Mouse (Mus musculus): ENCODE results near the gene Hoxc9.

Gene Hoxc9

DNA sequence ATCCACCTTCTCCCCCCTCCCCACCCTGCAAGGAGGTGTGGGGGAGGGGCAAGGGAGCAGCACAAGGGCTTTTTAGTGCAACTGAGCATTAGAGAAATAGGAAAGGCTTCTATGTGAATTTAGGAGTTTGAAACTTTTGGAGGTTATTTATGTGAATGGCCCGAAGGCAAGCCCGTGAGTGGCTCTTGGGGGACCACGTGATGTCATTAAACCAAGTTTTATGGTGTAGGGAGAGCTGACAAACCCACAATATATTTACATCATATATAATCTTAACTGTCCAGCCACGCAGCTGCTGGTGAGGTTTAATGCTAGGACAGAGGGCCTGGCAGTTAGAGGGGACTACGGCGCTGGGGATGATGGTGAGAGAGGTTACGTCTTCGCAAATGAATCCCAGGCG is 42.4 kb downstream of the Hoxc9 start, which contains the start of gene Hoxc4:
TSS of gene Hoxc4 (plus strand) at position 299 of the 400 bp plus-strand sequence.
- in situ Hi-C loops (cut with MboI, MseI): no loop called here

DNA sequence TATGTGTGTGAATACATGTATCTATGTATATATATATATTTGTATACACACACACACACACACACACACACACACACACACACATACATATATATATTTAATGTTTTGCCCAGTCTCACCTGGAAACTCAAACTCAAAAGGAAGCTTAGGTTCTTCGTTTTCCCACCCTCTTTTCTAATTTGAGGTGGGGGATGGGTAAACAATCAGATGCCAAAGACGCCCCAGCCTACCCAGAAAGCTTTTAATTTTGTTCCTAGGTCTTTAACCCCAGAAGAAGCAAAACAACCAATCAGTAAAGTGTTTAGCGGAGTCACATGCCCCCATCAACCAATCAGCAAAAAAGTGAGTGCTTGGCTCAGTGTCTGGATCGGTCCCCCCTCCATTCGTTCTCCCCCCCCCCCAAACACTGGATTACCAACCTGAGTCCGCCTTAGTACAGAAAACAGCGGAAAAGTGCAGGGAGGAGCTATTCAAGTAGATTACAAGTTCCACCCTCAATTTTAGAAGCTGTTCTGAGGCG is 44.7 kb downstream of the Hoxc9 start:
- in situ Hi-C loops (cut with MboI, MseI): no loop called here

GRCm38 (mm10) chr15:103021544-103021943 is 45.3 kb downstream of the Hoxc9 start:
- in situ Hi-C loops (cut with MboI, MseI): no loop called here

DNA sequence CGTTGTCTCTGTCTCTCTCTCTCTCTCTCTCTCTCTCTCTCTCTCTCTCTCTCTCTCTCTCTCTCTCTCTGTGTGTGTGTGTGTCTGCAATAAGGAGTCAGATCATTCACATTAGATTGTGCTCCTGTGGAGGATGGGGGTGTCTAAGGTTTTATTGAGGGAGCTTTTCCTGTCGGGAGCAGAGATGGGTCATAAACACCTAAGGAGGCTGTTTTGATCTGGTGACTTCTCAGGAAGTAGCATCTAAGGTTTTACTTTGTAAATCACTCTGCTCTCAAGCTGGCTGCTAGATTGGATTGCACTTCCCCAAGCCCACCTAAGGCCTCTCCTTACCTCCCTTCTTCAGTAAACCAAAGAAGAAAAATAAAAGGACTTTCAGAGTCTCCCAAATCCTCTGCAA is 47.9 kb downstream of the Hoxc9 start:
- in situ Hi-C loops (cut with MboI, MseI): no loop called here

- in situ Hi-C loops (cut with MboI, MseI): no loop called here
These were observed 51.3 kb downstream of the Hoxc9 start for GRCm38 (mm10) chr15:103027266-103028235.

DNA sequence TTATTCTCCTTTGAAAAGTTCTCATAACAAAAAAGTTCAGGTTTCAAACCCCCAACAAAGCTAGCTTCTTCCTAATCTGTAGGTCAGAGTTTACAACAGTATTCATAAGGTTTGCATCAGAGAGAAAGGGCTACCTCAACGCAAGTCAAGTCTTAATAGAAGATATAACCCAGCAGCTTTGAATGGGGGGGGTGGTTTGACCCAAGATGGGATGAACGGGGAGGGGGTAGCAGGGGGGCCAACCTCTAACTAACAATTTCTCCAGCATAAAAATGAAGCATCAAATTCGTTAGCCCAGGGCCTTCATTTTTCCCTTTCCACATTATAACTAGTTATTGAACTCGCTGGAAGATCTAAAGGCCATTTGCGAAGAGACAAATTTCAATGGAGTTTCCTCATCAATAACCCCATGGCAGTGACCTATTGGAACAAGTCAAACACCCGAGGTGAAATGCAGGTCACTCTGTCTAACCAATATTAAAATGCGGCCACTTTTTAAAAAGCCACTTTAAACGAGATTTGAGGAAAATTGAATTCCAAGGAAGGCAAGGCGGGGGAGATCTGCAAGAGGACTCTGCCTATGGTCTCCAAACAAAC is 52.8 kb downstream of the Hoxc9 start:
- in situ Hi-C loops (cut with MboI, MseI): no loop called here

DNA sequence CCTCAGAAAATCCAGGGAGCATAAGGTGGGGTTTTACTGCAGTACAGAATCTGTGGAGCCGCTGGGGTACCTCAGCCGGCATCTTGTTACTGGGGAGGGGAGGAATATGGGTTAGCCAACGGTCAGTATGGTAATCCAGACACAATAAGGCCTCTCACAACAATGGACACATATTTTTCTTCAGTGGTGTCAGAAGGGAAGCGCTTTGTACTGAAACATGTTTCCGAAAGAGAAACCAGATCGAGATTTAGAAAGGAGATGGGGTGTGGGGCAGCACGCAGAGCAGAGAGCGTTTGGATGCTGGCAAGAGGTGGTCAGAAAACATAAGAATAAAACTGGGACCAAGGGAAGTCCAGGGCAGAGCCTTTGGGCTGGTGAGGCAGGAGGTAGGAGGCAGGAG is 53.9 kb downstream of the Hoxc9 start:
- in situ Hi-C loops (cut with MboI, MseI): no loop called here

DNA sequence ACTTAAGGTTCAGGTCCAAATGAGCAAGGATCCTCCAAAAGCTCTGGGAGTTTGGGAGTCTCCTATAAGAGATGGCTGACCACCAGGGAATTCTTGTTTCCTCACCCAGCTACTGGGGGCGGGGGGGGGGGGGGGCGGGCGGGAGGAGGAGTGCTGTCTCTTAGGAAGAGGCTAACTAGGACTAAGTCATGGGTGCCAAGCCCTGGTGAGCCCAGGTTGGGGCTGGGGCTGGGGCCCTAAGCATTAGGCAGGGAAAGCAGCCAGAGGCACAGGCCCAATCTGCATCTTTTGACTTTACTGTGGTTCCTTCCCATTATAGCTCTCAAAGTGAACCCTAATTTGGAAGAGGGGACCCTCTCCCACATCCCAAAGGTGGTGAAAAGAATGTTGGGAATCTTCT is 55.9 kb downstream of the Hoxc9 start:
- in situ Hi-C loops (cut with MboI, MseI): no loop called here

DNA sequence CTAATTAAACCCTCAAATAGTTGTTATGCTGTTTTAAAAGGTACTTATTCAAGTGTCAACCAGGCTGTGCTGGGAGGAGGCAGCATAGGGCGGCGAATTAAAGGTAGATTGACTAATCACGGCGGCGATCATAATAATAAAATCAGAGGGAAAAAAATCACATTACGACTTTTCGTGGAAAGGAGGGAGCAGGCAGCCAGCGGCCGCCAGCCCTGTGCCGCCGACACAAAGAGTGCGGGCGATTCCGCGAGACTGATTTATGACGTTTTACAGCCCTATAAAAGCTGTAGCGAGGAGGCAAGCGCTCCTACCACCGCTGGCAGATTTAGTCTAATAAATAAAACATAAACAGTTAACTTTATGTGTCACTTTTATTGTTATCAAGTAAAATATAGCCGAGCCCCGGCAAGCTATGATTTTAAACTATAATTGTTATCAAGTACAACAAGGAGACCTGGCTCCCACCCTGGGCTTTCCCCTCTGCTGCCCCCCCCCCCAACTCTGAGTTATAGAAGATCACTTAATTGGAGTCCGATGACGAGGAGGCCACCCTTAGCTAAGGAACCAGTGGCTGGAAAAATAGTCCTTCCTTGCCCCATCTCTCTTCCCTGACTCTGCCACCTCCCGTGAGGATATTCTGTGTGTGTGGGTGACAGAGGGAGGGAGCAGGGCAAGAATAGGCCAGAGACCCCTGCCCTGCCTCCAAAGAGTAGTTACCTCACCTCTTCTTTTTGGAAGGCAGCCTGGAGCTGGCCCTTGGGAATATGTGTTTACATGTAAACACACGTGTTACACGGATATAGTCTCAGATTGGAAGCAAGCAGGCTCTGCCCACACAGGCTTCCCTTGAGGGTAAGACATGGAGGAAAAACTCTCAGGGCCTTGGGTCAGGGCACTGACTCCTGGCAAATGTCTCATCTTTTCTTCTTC is 56.7 kb downstream of the Hoxc9 start:
- in situ Hi-C loops (cut with MboI, MseI): no loop called here

DNA sequence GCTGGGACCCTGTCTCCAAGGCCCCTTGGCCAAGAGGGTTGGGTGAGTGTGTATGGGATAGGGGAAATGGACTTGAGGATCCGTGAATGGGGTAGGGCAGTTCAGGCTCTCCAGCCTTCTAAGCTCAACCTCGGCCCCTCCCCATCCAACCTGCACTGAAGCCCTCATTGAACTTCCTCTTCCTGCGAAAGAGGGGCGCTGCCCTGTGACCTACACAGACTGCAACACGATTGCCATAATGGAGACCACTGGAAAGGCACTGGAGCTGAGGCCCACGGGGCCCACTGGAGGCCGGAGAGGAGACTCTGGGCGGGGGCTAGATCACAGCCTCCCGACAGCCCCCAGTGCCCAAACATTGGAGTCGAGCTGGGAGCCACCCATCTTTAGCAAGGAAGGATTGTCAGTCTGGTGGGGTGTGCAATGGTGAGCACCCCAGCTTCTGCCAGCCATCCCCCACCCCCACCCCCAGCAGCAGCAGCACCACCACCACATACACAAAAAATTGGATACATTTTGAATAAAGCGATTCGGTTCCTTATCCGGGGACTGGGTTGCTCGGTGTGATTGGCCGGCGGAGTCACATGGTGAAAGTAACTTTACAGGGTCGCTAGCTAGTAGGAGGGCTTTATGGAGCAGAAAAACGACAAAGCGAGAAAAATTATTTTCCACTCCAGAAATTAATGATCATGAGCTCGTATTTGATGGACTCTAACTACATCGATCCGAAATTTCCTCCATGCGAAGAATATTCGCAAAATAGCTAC is 58.0 kb downstream of the Hoxc9 start:
- in situ Hi-C loops (cut with MboI, MseI): no loop called here

Measured in regulatory T cell (primary cell).